Mouse (Mus musculus) bone marrow, adult 2 months (tissue): ENCODE results near the gene Cntfr.

ENCODE experiments used
- CTCF ChIP-seq: fragments of 200-500 bp; IDR thresholded peaks from 2 replicates; pipeline ENCODE4 v1.5.1; 2011; ENCODE audit warnings: low read length, control low read depth; ENCODE audit not compliant: control insufficient read depth, insufficient read depth
- POLR2A ChIP-seq: fragments of 200-500 bp; IDR thresholded peaks from 2 replicates; pipeline ENCODE4 v1.6.1; 2011; ENCODE audit warnings: low read depth, mild to moderate bottlenecking, control low read depth, low read length, borderline replicate concordance; ENCODE audit not compliant: control insufficient read depth

DNA sequence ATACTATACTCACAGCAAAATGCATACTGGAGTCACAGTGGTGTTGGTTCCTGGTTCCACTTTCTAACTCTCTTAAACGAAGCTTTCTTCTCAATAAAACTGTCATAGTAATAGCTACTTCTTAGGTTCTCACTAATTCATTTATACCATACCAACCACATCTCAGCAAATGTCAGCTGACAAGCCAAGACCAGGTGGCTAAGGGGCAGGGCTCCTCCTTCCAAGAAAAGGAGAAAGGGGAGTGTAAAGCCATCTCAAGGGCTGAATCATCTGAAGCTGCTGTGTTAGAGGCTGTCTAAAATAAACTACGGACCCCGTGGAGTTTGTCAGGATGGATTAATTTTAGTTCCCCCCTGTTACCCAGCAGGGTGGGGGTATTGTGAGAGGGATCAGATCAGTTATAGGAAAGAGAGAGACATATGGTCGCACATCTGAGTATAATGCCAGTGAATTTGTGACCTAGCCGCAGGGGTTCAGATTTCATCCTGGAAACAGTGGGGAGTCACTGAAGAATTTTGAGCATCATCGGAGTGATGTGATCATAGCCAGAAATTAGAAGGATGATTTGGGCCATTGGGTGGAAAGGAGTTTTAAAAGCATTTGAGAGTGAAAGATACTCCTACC is 55.6 kb downstream of the Cntfr start:
- TF ChIP-seq CTCF (no peak), POLR2A (no peak)
